Mouse (Mus musculus): ENCODE data around the gene Lrrc59. TPM values are rescaled to one million over a fixed set of nuclear protein-coding genes. Genes with fewer than 3 reads are reported as not detected.
"Not testable (repeated sequence)": the region's sequence is repeated elsewhere in the genome, so short reads cannot be mapped to it uniquely, and the experiment has no call there.

Lrrc59 gene
- polyA plus RNA-seq, 1 experiment from 2014 or later, result 168 TPM

- 0 out of 2 replicates have a peak overlapping the region, but pooled peaks have one; percentile 23 for H3K9ac ChIP-seq (replicated peaks)
- no peak overlapping the region for H3K4me3 ChIP-seq (replicated peaks)
- no peak overlapping the region for H3K4me2 ChIP-seq (replicated peaks)
- 89% methylated on average over 5 of the region's 5 CpGs for WGBS
- peaks cover 16% of the 10 kb centered on the region for H3K4me1 ChIP-seq (replicated peaks)
- no peak for ATAC-seq
- H3K9me3 ChIP-seq, result no peaks in the 10 kb centered on the region
- H3K36me3 ChIP-seq, result peaks cover 76% of the 10 kb centered on the region
- no peaks in the 10 kb centered on the region for H3K27me3 ChIP-seq
- H3K27ac ChIP-seq, result no peak overlapping the region
Observed at GRCm38 (mm10) chr11:94634431-94634830, 4.9 kb downstream of the Lrrc59 start.

- Histone ChIP-seq H3K27ac (no peak overlapping the region), H3K36me3 (peaks cover 88% of the 10 kb centered on the region), H3K4me3 (replicated peaks) (no peak overlapping the region), H3K4me2 (replicated peaks) (no peak overlapping the region), H3K27me3 (no peaks in the 10 kb centered on the region), H3K9me3 (no peaks in the 10 kb centered on the region), H3K9ac (replicated peaks) (no peak overlapping the region), H3K4me1 (replicated peaks) (no peaks in the 10 kb centered on the region)
- ATAC-seq, result no peak
- 90% methylated on average over 8 of the region's 8 CpGs for WGBS
Observed at GRCm38 (mm10) chr11:94644461-94645219, 15.1 kb downstream of the Lrrc59 start.

- Histone ChIP-seq H3K9me3 (no peaks in the 10 kb centered on the region), H3K27ac (no peak overlapping the region), H3K4me3 (replicated peaks) (no peak overlapping the region), H3K4me1 (replicated peaks) (no peaks in the 10 kb centered on the region), H3K36me3 (peaks cover 82% of the 10 kb centered on the region), H3K9ac (replicated peaks) (no peak overlapping the region), H3K27me3 (no peaks in the 10 kb centered on the region), H3K4me2 (replicated peaks) (no peak overlapping the region)
- no peak for ATAC-seq
- WGBS, result 95% methylated on average over 4 of the region's 4 CpGs
Observed at GRCm38 (mm10) chr11:94646457-94646856, 16.9 kb downstream of the Lrrc59 start.

GRCm38 (mm10) chr11:94651241-94651640, 21.7 kb downstream of the Lrrc59 start:
- ATAC-seq; H3K9me3 ChIP-seq; H3K4me3 ChIP-seq (replicated peaks); H3K27ac ChIP-seq; H3K27me3 ChIP-seq; H3K4me2 ChIP-seq (replicated peaks); H3K9ac ChIP-seq (replicated peaks): not testable (repeated sequence)
- Histone ChIP-seq H3K4me1 (replicated peaks) (peaks cover 19% of the 10 kb centered on the region), H3K36me3 (peaks cover 35% of the 10 kb centered on the region)
- 95% methylated on average over 5 of the region's 7 CpGs for WGBS

- Histone ChIP-seq H3K4me1 (replicated peaks) (peaks cover 19% of the 10 kb centered on the region), H3K9me3 (no peaks in the 10 kb centered on the region), H3K27ac (no peak overlapping the region), H3K9ac (replicated peaks) (0 out of 2 replicates have a peak overlapping the region, but pooled peaks have one; percentile 71), H3K36me3 (peaks cover 31% of the 10 kb centered on the region), H3K27me3 (no peaks in the 10 kb centered on the region), H3K4me3 (replicated peaks) (peak overlapping the region; percentile 64), H3K4me2 (replicated peaks) (peak overlapping the region; percentile 74)
- no peak for ATAC-seq
- WGBS, result 51% methylated on average over 8 of the region's 8 CpGs
Observed at GRCm38 (mm10) chr11:94652973-94653372, 23.4 kb downstream of the Lrrc59 start.

- Histone ChIP-seq H3K27ac (peak within 1 kb of the TSS; percentile 93), H3K9me3 (no peaks in the 10 kb centered on the region), H3K9ac (replicated peaks) (peak within 1 kb of the TSS; percentile 71), H3K4me2 (replicated peaks) (peak within 1 kb of the TSS; percentile 74), H3K4me3 (replicated peaks) (peak within 1 kb of the TSS; percentile 64), H3K4me1 (replicated peaks) (peaks cover 19% of the 10 kb centered on the region), H3K27me3 (no peaks in the 10 kb centered on the region), H3K36me3 (peaks cover 36% of the 10 kb centered on the region)
- ATAC-seq, result peak; percentile 92
- WGBS, result 1% methylated on average over 32 of the region's 32 CpGs
Observed at GRCm38 (mm10) chr11:94653663-94654436, 24.3 kb downstream of the Lrrc59 start, which contains the start of the genes Mrpl27 and Eme1. Mrpl27 (plus strand) TSS chr11:94653767. Eme1 (minus strand) TSS chr11:94653964.

GRCm38 (mm10) chr11:94661344-94661743, 31.8 kb downstream of the Lrrc59 start:
- Histone ChIP-seq H3K9me3 (no peaks in the 10 kb centered on the region), H3K9ac (replicated peaks) (no peak overlapping the region), H3K27ac (no peak overlapping the region), H3K4me2 (replicated peaks) (no peak overlapping the region), H3K36me3 (peaks cover 92% of the 10 kb centered on the region), H3K4me1 (replicated peaks) (no peaks in the 10 kb centered on the region), H3K27me3 (no peaks in the 10 kb centered on the region), H3K4me3 (replicated peaks) (no peak overlapping the region)
- 56% methylated on average over 1 of the region's 1 CpGs for WGBS
- ATAC-seq, result no peak

- Histone ChIP-seq H3K9ac (replicated peaks) (no peak overlapping the region), H3K4me1 (replicated peaks) (no peaks in the 10 kb centered on the region), H3K4me2 (replicated peaks) (no peak overlapping the region), H3K27me3 (no peaks in the 10 kb centered on the region), H3K36me3 (peaks cover 96% of the 10 kb centered on the region), H3K27ac (no peak overlapping the region), H3K4me3 (replicated peaks) (no peak overlapping the region), H3K9me3 (no peaks in the 10 kb centered on the region)
- no peak for ATAC-seq
- WGBS, result 96% methylated on average over 6 of the region's 6 CpGs
Observed at GRCm38 (mm10) chr11:94665281-94665680, 35.7 kb downstream of the Lrrc59 start.

- Histone ChIP-seq H3K36me3 (peaks cover 7% of the 10 kb centered on the region), H3K27ac (no peak overlapping the region), H3K4me2 (replicated peaks) (no peak overlapping the region), H3K4me3 (replicated peaks) (no peak overlapping the region), H3K9ac (replicated peaks) (peak overlapping the region; percentile 16; the same call in 1 of the 2 replicates), H3K9me3 (no peaks in the 10 kb centered on the region), H3K27me3 (no peaks in the 10 kb centered on the region), H3K4me1 (replicated peaks) (peaks cover 31% of the 10 kb centered on the region)
- no peak for ATAC-seq
- 91% methylated on average over 5 of the region's 5 CpGs for WGBS
Observed at GRCm38 (mm10) chr11:94674984-94675383, 45.4 kb downstream of the Lrrc59 start.

- H3K4me1 ChIP-seq (replicated peaks), result peaks cover 31% of the 10 kb centered on the region
- peaks cover 3% of the 10 kb centered on the region for H3K36me3 ChIP-seq
- WGBS, result 82% methylated on average over 5 of the region's 5 CpGs
- H3K9me3 ChIP-seq, result no peaks in the 10 kb centered on the region
- no peak overlapping the region for H3K4me2 ChIP-seq (replicated peaks)
- H3K4me3 ChIP-seq (replicated peaks), result peak overlapping the region; percentile 79; the same call in 1 of the 2 replicates
- no peak for ATAC-seq
- H3K27ac ChIP-seq, result no peak overlapping the region
- peak overlapping the region; percentile 16; the same call in 1 of the 2 replicates for H3K9ac ChIP-seq (replicated peaks)
- H3K27me3 ChIP-seq, result no peaks in the 10 kb centered on the region
Observed at GRCm38 (mm10) chr11:94675446-94675845, 45.9 kb downstream of the Lrrc59 start.

- H3K36me3 ChIP-seq, result no peaks in the 10 kb centered on the region
- no peak overlapping the region for H3K27ac ChIP-seq
- H3K9me3 ChIP-seq, result no peaks in the 10 kb centered on the region
- peak overlapping the region; percentile 79 for H3K4me3 ChIP-seq (replicated peaks)
- 45% methylated on average over 4 of the region's 4 CpGs for WGBS
- H3K4me1 ChIP-seq (replicated peaks), result peaks cover 31% of the 10 kb centered on the region
- ATAC-seq, result peak; percentile 2; the same call in 1 of the 2 replicates
- H3K4me2 ChIP-seq (replicated peaks), result peak overlapping the region; percentile 77
- H3K27me3 ChIP-seq, result no peaks in the 10 kb centered on the region
- H3K9ac ChIP-seq (replicated peaks), result peak overlapping the region; percentile 90
Observed at GRCm38 (mm10) chr11:94676308-94676707, 46.7 kb downstream of the Lrrc59 start.

Data from midbrain, embryonic 13.5 days (tissue).